Mouse (Mus musculus) gastrocnemius, postnatal 14 days (tissue): ENCODE results near the gene Abhd5. TPM values are rescaled to one million over a fixed set of nuclear protein-coding genes. Genes with fewer than 3 reads are reported as not detected.

Source experiments
- DNase-seq: peaks from one replicate; pipeline ENCODE4 v3.0.0; 2021; ENCODE audit warnings: mixed read lengths
- intact Hi-C: fragments of 180-260 bp; cut with DNase I; formaldehyde crosslinking; loops from one replicate; pipeline ENCODE4 v1.15.1; 2025; ENCODE audit warnings: low total_unique reads
- total RNA-seq, 2 experiments: library from RNA; stranded (reverse); gene quantifications; 2 replicates each; pipeline ENCODE4 v1.2.3; 2021

Gene Abhd5
- total RNA-seq, 2 experiments from 2014 or later = 26.0 to 26.3 TPM

GRCm38 (mm10) chr9:122344560-122344959 lies 6.8 kb upstream of the Abhd5 start:
- intact Hi-C loops = no loop called here
- no peak for DNase-seq

DNA sequence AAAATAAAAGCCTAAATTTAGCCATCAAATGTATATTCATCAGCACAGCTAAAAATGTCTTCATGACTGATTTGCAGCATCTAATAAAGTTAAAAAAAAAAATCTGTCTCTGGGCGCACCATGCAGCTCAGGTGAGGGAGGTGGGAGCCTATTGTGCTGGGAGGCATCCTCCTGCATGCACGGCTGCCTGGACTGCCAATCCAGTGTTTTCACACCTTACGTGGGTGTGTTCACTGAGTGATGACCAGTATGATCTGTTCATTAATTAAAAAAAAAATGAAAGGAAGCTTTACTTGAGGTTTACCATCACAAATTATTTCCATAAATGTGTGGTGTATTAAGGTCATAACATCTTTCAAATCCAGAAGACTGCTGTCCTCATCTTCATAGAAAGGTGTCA lies 6.1 kb upstream of the Abhd5 start:
- intact Hi-C loops = no loop called here
- DNase-seq = no peak

- intact Hi-C loops = no loop called here
These were observed 5.3 kb upstream of the Abhd5 start for GRCm38 (mm10) chr9:122346059-122346458.

GRCm38 (mm10) chr9:122347882-122348281 lies 3.5 kb upstream of the Abhd5 start:
- intact Hi-C loops = no loop called here
- no peak for DNase-seq

More at GRCm38 (mm10) chr9:122346059-122346458, 5.3 kb upstream of the Abhd5 start:
- no peak for DNase-seq

- no peak for DNase-seq
- intact Hi-C loops = no loop called here
These were observed 2.1 kb upstream of the Abhd5 start for GRCm38 (mm10) chr9:122349286-122349685.

DNA sequence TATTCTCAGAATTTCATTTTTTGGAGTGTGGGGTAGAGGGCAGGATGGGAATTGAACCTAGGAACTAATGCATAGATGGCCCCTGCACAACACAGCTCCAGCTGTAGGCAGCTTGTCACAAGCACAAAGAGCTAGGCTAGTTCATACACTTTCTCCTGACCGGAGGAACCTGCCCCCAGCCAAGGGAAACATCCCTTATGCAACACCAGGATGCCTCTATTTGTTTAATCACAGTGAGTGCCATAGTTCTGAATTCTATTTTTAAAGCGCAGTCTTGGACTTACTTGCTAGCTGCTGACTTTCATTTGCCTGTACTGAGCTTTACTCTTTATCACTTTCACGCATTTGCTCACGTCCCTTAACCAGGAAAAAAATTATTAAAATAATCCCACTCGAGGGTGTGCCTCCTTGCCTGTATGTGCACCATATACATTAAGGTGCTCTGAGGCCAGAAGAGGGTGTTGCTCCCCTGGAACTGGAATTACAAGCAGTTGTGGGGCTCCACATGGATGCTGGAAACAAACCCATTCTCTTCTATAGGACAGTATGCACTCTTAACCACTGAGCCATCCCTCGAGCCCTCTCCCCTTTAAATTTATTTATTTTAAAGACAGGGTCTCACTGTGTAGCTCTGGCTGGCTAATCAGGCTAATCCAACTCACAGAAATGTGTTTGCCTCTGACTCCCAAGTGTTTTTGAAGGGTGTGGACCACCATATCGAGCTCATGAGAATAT lies 845 bp upstream of the Abhd5 start:
- DNase-seq = no peak

DNA sequence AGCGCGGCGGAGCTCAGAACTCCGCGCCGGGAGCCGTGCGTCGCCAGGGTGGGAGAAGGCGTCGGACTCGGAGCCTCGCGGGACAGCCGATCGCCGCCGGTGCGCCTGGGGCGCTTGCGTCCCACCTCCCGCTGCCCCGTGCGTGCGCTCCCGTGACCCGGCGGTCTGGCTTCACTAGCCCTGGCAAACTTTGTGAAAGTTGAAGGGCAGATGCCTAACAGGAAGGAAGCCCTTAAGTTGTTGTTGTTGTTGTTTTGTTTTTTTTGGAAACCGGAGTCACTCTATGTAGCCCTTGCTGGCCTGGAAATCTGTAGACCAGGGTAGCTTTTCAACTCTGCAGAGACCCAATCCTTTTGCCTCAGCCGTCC lies 601 bp downstream of the Abhd5 start:
- intact Hi-C loops = no loop called here
- DNase-seq = no peak

More for the DNA sequence above, 845 bp upstream of the Abhd5 start:
- intact Hi-C loops = no loop called here

GRCm38 (mm10) chr9:122352911-122353310 lies 1.5 kb downstream of the Abhd5 start:
- intact Hi-C loops = no loop called here
- no peak for DNase-seq

GRCm38 (mm10) chr9:122354240-122354639 lies 2.8 kb downstream of the Abhd5 start:
- intact Hi-C loops = no loop called here
- DNase-seq = no peak

DNA sequence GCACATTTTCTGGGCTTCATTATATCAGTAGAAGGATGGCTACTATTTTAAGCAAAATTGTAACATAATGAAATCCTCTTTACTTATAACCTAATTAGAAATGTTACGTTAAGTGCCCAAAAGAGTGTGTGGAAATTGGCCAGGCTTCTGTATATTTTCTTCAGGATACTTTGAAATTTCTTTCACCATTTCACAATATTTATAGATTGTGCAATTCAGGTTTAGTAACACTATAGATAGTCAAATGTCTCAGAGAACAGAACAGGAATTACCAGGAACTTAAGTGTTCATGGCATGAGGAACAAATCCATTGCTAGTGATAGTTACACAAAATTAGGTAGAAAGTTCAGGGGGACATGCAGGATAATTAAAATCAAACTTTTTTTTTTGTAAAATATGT lies 5.7 kb downstream of the Abhd5 start:
- DNase-seq = no peak
- intact Hi-C loops = no loop called here

- intact Hi-C loops = no loop called here
- no peak for DNase-seq
These were observed 6.2 kb downstream of the Abhd5 start for GRCm38 (mm10) chr9:122357626-122358025.

DNA sequence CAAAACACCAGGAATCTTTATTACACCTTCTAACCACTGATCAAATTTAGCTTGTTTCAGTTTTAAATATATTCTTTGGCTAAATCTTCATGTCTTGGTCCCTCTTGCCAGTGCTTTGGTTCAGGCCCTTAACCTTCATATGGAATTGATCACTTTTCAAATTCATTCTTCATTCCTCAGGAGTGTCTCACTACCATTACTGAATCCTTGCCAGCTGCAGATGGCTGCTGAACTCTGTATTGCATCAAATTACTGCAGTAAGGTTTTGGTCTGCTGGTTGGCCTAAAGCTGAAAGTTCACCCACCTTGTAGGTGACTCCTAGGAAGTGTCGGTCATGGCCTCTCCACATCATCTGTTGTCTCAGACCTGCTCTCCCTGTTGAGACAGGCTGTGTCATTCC lies 12.8 kb downstream of the Abhd5 start:
- DNase-seq = no peak
- intact Hi-C loops = no loop called here

DNA sequence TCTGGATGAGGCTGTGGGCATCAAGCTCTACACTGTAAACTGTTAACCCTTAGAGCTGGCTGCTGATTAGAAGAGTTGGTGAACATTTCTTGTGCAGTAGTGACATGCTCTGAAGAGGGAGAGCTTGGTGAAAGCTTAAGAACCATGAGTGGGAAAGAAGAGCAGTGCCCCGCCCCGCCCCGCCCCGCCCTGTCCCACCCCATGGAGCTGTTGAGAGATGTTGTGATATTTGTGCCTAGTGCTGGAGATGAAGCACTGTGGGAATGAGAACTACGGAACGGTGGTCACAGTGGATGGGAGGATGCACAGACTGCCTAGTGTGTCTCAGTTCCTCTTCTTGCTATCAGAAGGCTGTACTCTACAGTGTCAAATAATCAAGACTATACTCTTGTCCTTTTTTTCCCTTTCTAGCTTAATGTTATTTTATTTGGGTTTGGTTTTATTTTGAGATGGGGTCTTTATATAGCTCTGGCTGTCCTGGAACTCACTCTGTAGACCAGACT lies 18.9 kb downstream of the Abhd5 start:
- DNase-seq = no peak
- intact Hi-C loops = no loop called here

DNA sequence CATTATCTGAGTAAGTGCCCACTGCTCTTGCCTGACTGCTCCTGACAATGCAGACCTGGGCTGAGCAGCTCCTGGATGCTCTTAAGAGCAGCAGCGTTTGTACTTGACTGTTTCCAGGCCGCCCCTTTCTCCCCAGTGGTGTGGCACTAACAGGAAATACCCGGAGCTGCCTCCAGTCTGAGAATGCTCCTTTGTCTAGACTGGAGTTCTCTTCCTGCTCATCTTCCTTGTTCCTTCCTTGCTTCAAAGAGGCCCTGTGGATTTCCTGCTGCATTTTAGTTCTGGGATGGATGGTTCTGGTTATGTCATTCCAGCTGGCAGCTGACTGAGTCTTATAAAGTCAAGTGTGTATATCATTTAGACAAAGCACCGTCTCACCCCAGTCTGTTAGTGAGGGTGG lies 21.1 kb downstream of the Abhd5 start:
- no peak for DNase-seq
- intact Hi-C loops = no loop called here

GRCm38 (mm10) chr9:122372991-122373390 lies 21.6 kb downstream of the Abhd5 start:
- DNase-seq = no peak
- intact Hi-C loops = no loop called here

GRCm38 (mm10) chr9:122378986-122379385 lies 27.6 kb downstream of the Abhd5 start:
- intact Hi-C loops = no loop called here
- no peak for DNase-seq

GRCm38 (mm10) chr9:122380959-122381358 lies 29.6 kb downstream of the Abhd5 start:
- intact Hi-C loops = no loop called here
- DNase-seq = no peak

- intact Hi-C loops = no loop called here
- DNase-seq = no peak
These were observed 30.6 kb downstream of the Abhd5 start for GRCm38 (mm10) chr9:122382006-122382405.

- no peak for DNase-seq
- intact Hi-C loops = no loop called here
These were observed 34.6 kb downstream of the Abhd5 start for GRCm38 (mm10) chr9:122386015-122386414.

GRCm38 (mm10) chr9:122389287-122389920 lies 38.0 kb downstream of the Abhd5 start:
- intact Hi-C loops = no loop called here

GRCm38 (mm10) chr9:122395816-122396215 lies 44.4 kb downstream of the Abhd5 start:
- intact Hi-C loops = no loop called here

More at GRCm38 (mm10) chr9:122389287-122389920, 38.0 kb downstream of the Abhd5 start:
- no peak for DNase-seq

More at GRCm38 (mm10) chr9:122395816-122396215, 44.4 kb downstream of the Abhd5 start:
- DNase-seq = no peak
